Mouse (Mus musculus): ENCODE results near the gene Tfpt. TPM values are rescaled to one million over a fixed set of nuclear protein-coding genes. Genes with fewer than 3 reads are reported as not detected.

Gene Tfpt
- total and polyA plus RNA-seq, 2 experiments: 4.3 to 5.7 TPM

GRCm38 (mm10) chr7:3666921-3667391, 37.2 kb upstream of the Tfpt start:
- DNase-seq (ENCODE audit: extremely low read depth, low read depth, low spot score): no peak
- Histone ChIP-seq H3K79me2 (ENCODE audit: control insufficient read depth, insufficient read depth, low read length) (peaks cover 3% of the 10 kb centered on the region; the same call in 1 of the 2 replicates), H3K36me3 (ENCODE audit: control insufficient read depth, insufficient read depth, low read length) (peaks cover 15% of the 10 kb centered on the region), H3K27ac (replicated peaks; ENCODE audit: insufficient read depth, low read depth, low read length) (no peak overlapping the region), H3K9ac (ENCODE audit: low read depth, low read length) (no peak overlapping the region), H3K4me3 (ENCODE audit: insufficient read depth, low read depth, low read length) (no peak overlapping the region), H3K4me1 (ENCODE audit: control insufficient read depth, insufficient read depth, low read length) (peaks cover 9% of the 10 kb centered on the region), H3K27me3 (ENCODE audit: control insufficient read depth, insufficient read depth, low read length) (no peaks in the 10 kb centered on the region)
- 70% methylated on average over 14 of the region's 14 CpGs for WGBS
- no peak for TF ChIP-seq POLR2A (IDR thresholded peaks at IDR 0.05; ENCODE audit: extremely low read depth, insufficient read depth, low read length)
- TF ChIP-seq CTCF (IDR thresholded peaks at IDR 0.05; ENCODE audit: low read depth, low read length): no peak

GRCm38 (mm10) chr7:3665215-3666114, 35.7 kb upstream of the Tfpt start, which contains the start of gene Leng1:
TSS of gene Leng1 (minus strand) at chr7:3665840.
- no peak for TF ChIP-seq CTCF (IDR thresholded peaks at IDR 0.05; ENCODE audit: low read depth, low read length)
- TF ChIP-seq POLR2A (IDR thresholded peaks at IDR 0.05; ENCODE audit: extremely low read depth, insufficient read depth, low read length): peak; percentile 97
- DNase-seq (ENCODE audit: extremely low read depth, low read depth, low spot score): peak; percentile 98
- peak within 1 kb of the TSS; percentile 77 for H3K4me3 ChIP-seq (ENCODE audit: insufficient read depth, low read depth, low read length)
- 4% methylated on average over 45 of the region's 45 CpGs for WGBS
- H3K36me3 ChIP-seq (ENCODE audit: control insufficient read depth, insufficient read depth, low read length): peaks cover 22% of the 10 kb centered on the region
- peaks cover 3% of the 10 kb centered on the region; the same call in 1 of the 2 replicates for H3K79me2 ChIP-seq (ENCODE audit: control insufficient read depth, insufficient read depth, low read length)
- peak within 1 kb of the TSS; percentile 83 for H3K9ac ChIP-seq (ENCODE audit: low read depth, low read length)
- no peaks in the 10 kb centered on the region for H3K27me3 ChIP-seq (ENCODE audit: control insufficient read depth, insufficient read depth, low read length)
- H3K27ac ChIP-seq (replicated peaks; ENCODE audit: insufficient read depth, low read depth, low read length): peak within 1 kb of the TSS; percentile 81
- peaks cover 9% of the 10 kb centered on the region for H3K4me1 ChIP-seq (ENCODE audit: control insufficient read depth, insufficient read depth, low read length)

- Histone ChIP-seq H3K27me3 (ENCODE audit: control insufficient read depth, insufficient read depth, low read length) (no peaks in the 10 kb centered on the region), H3K79me2 (ENCODE audit: control insufficient read depth, insufficient read depth, low read length) (peaks cover 3% of the 10 kb centered on the region; the same call in 1 of the 2 replicates), H3K4me1 (ENCODE audit: control insufficient read depth, insufficient read depth, low read length) (peaks cover 9% of the 10 kb centered on the region), H3K36me3 (ENCODE audit: control insufficient read depth, insufficient read depth, low read length) (peaks cover 29% of the 10 kb centered on the region), H3K27ac (replicated peaks; ENCODE audit: insufficient read depth, low read depth, low read length) (peak overlapping the region; percentile 81), H3K9ac (ENCODE audit: low read depth, low read length) (peak overlapping the region; percentile 83), H3K4me3 (ENCODE audit: insufficient read depth, low read depth, low read length) (peak overlapping the region; percentile 77)
- peak; percentile 53 for DNase-seq (ENCODE audit: extremely low read depth, low read depth, low spot score)
- no peak for TF ChIP-seq CTCF (IDR thresholded peaks at IDR 0.05; ENCODE audit: low read depth, low read length)
- TF ChIP-seq POLR2A (IDR thresholded peaks at IDR 0.05; ENCODE audit: extremely low read depth, insufficient read depth, low read length): no peak
- WGBS: 14% methylated on average over 15 of the region's 15 CpGs
Measured at GRCm38 (mm10) chr7:3664524-3665214, 34.9 kb upstream of the Tfpt start.

- no peak overlapping the region for H3K27ac ChIP-seq (replicated peaks; ENCODE audit: insufficient read depth, low read depth, low read length)
- no peak overlapping the region for H3K9ac ChIP-seq (ENCODE audit: low read depth, low read length)
- H3K36me3 ChIP-seq (ENCODE audit: control insufficient read depth, insufficient read depth, low read length): peaks cover 75% of the 10 kb centered on the region
- no peak for DNase-seq (ENCODE audit: extremely low read depth, low read depth, low spot score)
- 95% methylated on average over 14 of the region's 14 CpGs for WGBS
- peaks cover 3% of the 10 kb centered on the region; the same call in 1 of the 2 replicates for H3K79me2 ChIP-seq (ENCODE audit: control insufficient read depth, insufficient read depth, low read length)
- H3K27me3 ChIP-seq (ENCODE audit: control insufficient read depth, insufficient read depth, low read length): no peaks in the 10 kb centered on the region
- peaks cover 3% of the 10 kb centered on the region for H3K4me1 ChIP-seq (ENCODE audit: control insufficient read depth, insufficient read depth, low read length)
- TF ChIP-seq CTCF (IDR thresholded peaks at IDR 0.05; ENCODE audit: low read depth, low read length) (no peak), POLR2A (IDR thresholded peaks at IDR 0.05; ENCODE audit: extremely low read depth, insufficient read depth, low read length) (no peak)
- H3K4me3 ChIP-seq (ENCODE audit: insufficient read depth, low read depth, low read length): no peak overlapping the region
Measured at GRCm38 (mm10) chr7:3658578-3658977, 28.8 kb upstream of the Tfpt start.

- no peaks in the 10 kb centered on the region for H3K4me1 ChIP-seq (ENCODE audit: control insufficient read depth, insufficient read depth, low read length)
- no peak overlapping the region for H3K9ac ChIP-seq (ENCODE audit: low read depth, low read length)
- no peak overlapping the region for H3K4me3 ChIP-seq (ENCODE audit: insufficient read depth, low read depth, low read length)
- H3K27ac ChIP-seq (replicated peaks; ENCODE audit: insufficient read depth, low read depth, low read length): no peak overlapping the region
- WGBS: 91% methylated on average over 4 of the region's 4 CpGs
- DNase-seq (ENCODE audit: extremely low read depth, low read depth, low spot score): no peak
- TF ChIP-seq CTCF (IDR thresholded peaks at IDR 0.05; ENCODE audit: low read depth, low read length) (no peak), POLR2A (IDR thresholded peaks at IDR 0.05; ENCODE audit: extremely low read depth, insufficient read depth, low read length) (no peak)
- H3K36me3 ChIP-seq (ENCODE audit: control insufficient read depth, insufficient read depth, low read length): peaks cover 75% of the 10 kb centered on the region
- H3K27me3 ChIP-seq (ENCODE audit: control insufficient read depth, insufficient read depth, low read length): no peaks in the 10 kb centered on the region
- peaks cover 3% of the 10 kb centered on the region; the same call in 1 of the 2 replicates for H3K79me2 ChIP-seq (ENCODE audit: control insufficient read depth, insufficient read depth, low read length)
Measured at GRCm38 (mm10) chr7:3656966-3657365, 27.2 kb upstream of the Tfpt start.

Data from liver, adult 2 months (tissue).